Mouse (Mus musculus) olfactory bulb, adult 2 months (tissue): Measurements from ENCODE around the gene Bysl. TPM values are rescaled to one million over a fixed set of nuclear protein-coding genes. Genes with fewer than 3 reads are reported as not detected.

Experiments used
- H3K27ac ChIP-seq: fragments of 200-500 bp; 2 replicates; pipeline ENCODE4 v1.5.1; 2012; ENCODE audit warnings: low read depth, low read length; ENCODE audit not compliant: insufficient read depth
- H3K4me1 ChIP-seq: fragments of 200-500 bp; 2 replicates; pipeline ENCODE4 v1.6.1; 2012; ENCODE audit warnings: low read length; ENCODE audit not compliant: control insufficient read depth, insufficient read depth
- H3K4me3 ChIP-seq: fragments of 200-500 bp; 2 replicates; pipeline ENCODE4 v1.5.1; 2012; ENCODE audit warnings: mild to moderate bottlenecking, low read depth, low read length, moderate library complexity; ENCODE audit not compliant: insufficient read depth
- CTCF ChIP-seq: fragments of 200-500 bp; IDR thresholded peaks from 2 replicates; pipeline ENCODE4 v1.5.1; 2012; ENCODE audit warnings: low read depth, mild to moderate bottlenecking, low read length, moderate library complexity; ENCODE audit not compliant: insufficient read depth
- POLR2A ChIP-seq: fragments of 200-500 bp; IDR thresholded peaks from 2 replicates; pipeline ENCODE4 v1.6.1; 2012; ENCODE audit warnings: mild to moderate bottlenecking, low read depth, low read length, moderate library complexity; ENCODE audit not compliant: insufficient read depth
- WGBS: fragments of 180-500 bp; shearing (Covaris S2); methylation state at CpG from one replicate; pipeline ENCODE4 v1.1.7; 2018; 5-methylcytosine and 5-hydroxymethylcytosine counted together
- polyA plus RNA-seq: library from polyadenylated mRNA; stranded (reverse); fragments of >200 nt; gene quantifications from 2 replicates; pipeline ENCODE4 v1.2.4, GENCODE M21; 2012; ENCODE audit warnings: low replicate concordance; ENCODE audit not compliant: missing spikeins, insufficient read depth, insufficient read length

Gene Bysl
- polyA plus RNA-seq, 1 experiment: not detected

GRCm38 (mm10) chr17:47564612-47565011, 46.7 kb downstream of the Bysl start:
- H3K4me3 ChIP-seq: no peak overlapping the region
- 94% methylated on average over 5 of the region's 5 CpGs for WGBS
- TF ChIP-seq CTCF: no peak
- TF ChIP-seq POLR2A: no peak
- no peak overlapping the region for H3K27ac ChIP-seq
- no peaks in the 10 kb centered on the region for H3K4me1 ChIP-seq

GRCm38 (mm10) chr17:47562875-47563274, 48.4 kb downstream of the Bysl start:
- no peak for TF ChIP-seq CTCF
- TF ChIP-seq POLR2A: no peak
- Histone ChIP-seq H3K4me1 (no peaks in the 10 kb centered on the region), H3K4me3 (no peak overlapping the region), H3K27ac (no peak overlapping the region)
- WGBS: 85% methylated on average over 6 of the region's 6 CpGs

- Histone ChIP-seq H3K27ac (no peak overlapping the region), H3K4me3 (no peak overlapping the region), H3K4me1 (no peaks in the 10 kb centered on the region)
- no peak for TF ChIP-seq CTCF
- no peak for TF ChIP-seq POLR2A
- WGBS: 81% methylated on average over 6 of the region's 6 CpGs
Observed at GRCm38 (mm10) chr17:47559726-47560125, 51.6 kb downstream of the Bysl start.

GRCm38 (mm10) chr17:47557179-47557578, 54.1 kb downstream of the Bysl start:
- H3K4me3 ChIP-seq: no peak overlapping the region
- H3K27ac ChIP-seq: no peak overlapping the region
- no peaks in the 10 kb centered on the region for H3K4me1 ChIP-seq
- 81% methylated on average over 3 of the region's 3 CpGs for WGBS
- TF ChIP-seq CTCF (no peak), POLR2A (no peak)

DNA sequence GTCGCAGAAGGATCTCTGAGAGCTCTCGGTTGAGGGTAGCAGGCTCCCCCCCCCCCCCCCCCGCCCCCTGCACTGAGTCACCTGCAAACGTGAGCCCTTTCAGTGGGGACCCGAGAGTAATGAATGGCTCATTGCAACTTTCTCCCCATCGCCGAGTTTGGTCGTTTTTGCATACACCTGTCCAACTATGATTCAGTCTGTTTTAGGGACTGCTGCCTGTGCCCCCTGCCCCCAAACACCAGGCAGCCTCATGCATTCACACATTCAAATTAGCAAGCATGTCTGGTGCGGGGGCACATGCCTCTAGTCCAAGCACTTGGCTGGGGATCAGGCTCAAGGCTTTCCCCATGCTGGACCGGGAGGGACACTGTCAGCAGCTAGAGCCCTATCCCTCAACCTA, 56.7 kb downstream of the Bysl start:
- TF ChIP-seq POLR2A: no peak
- Histone ChIP-seq H3K4me1 (no peaks in the 10 kb centered on the region), H3K4me3 (no peak overlapping the region), H3K27ac (no peak overlapping the region)
- WGBS: 62% methylated on average over 10 of the region's 10 CpGs

DNA sequence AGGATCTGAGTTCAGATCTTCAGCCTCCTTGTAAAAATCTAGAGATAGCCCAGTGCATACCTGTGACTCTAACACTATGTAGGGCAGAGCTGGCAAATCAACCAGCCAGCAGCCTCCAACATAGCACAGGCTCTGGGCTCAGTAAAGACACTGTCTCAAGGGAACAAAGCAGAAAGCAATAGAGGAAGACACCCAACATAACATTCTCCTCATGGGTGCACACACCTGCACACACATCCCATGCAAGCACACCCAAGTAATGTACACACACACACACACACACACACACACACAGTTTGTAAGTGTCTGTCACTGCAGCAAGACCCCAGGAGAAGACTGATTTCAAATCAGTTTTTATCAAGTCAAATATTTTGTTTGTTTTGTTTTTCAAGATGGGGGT, 58.3 kb downstream of the Bysl start:
- no peak overlapping the region for H3K4me3 ChIP-seq
- no peak overlapping the region for H3K27ac ChIP-seq
- no peaks in the 10 kb centered on the region for H3K4me1 ChIP-seq
- TF ChIP-seq CTCF: no peak
- TF ChIP-seq POLR2A: no peak

- Histone ChIP-seq H3K27ac (no peak overlapping the region), H3K4me3 (no peak overlapping the region), H3K4me1 (no peaks in the 10 kb centered on the region)
- no peak for TF ChIP-seq CTCF
- TF ChIP-seq POLR2A: no peak
- 52% methylated on average over 7 of the region's 7 CpGs for WGBS
Observed at GRCm38 (mm10) chr17:47551049-47551448, 60.2 kb downstream of the Bysl start.

Other genes starting within 250 kb of the Bysl start
- gene Mrps10, start 242.6 kb downstream of the Bysl start, polyA plus RNA-seq: not detected in 2 replicates
- gene Guca1b, start 226.1 kb downstream of the Bysl start, polyA plus RNA-seq: not detected in 2 replicates
- not detected in 2 replicates for gene Guca1a, start 210.9 kb downstream of the Bysl start, polyA plus RNA-seq
- not detected in 2 replicates for gene AI661453, start 174.9 kb downstream of the Bysl start, polyA plus RNA-seq
- not detected in 2 replicates for gene 1700001C19Rik, start 174.1 kb downstream of the Bysl start, polyA plus RNA-seq
- not detected in 2 replicates for gene Taf8, start 109.2 kb downstream of the Bysl start, polyA plus RNA-seq
- gene Ccnd3, start 106.4 kb downstream of the Bysl start, polyA plus RNA-seq: 292 and 423 TPM in 2 replicates
- not detected in 2 replicates for gene Med20, start 90 bp upstream of the Bysl start, polyA plus RNA-seq
- gene Gm20517, start 97 bp upstream of the Bysl start, polyA plus RNA-seq: not detected in 2 replicates
- gene Usp49, start 19.2 kb upstream of the Bysl start, polyA plus RNA-seq: not detected in 2 replicates
- gene Tomm6, start 76.9 kb upstream of the Bysl start, polyA plus RNA-seq: not detected in 2 replicates
- not detected in 2 replicates for gene Frs3, start 77.5 kb upstream of the Bysl start, polyA plus RNA-seq
- gene Gm21981, start 83.0 kb upstream of the Bysl start, polyA plus RNA-seq: not detected in 2 replicates
- gene Prickle4, start 83.2 kb upstream of the Bysl start, polyA plus RNA-seq: not detected in 2 replicates
- gene Pgc, start 115.3 kb upstream of the Bysl start, polyA plus RNA-seq: not detected in 2 replicates
- not detected in 2 replicates for gene Tfeb, start 125.5 kb upstream of the Bysl start, polyA plus RNA-seq
- gene Mdfi, start 223.2 kb upstream of the Bysl start, polyA plus RNA-seq: not detected in 2 replicates